Mouse (Mus musculus): ENCODE results near the gene Tmprss15.

Gene Tmprss15

DNA sequence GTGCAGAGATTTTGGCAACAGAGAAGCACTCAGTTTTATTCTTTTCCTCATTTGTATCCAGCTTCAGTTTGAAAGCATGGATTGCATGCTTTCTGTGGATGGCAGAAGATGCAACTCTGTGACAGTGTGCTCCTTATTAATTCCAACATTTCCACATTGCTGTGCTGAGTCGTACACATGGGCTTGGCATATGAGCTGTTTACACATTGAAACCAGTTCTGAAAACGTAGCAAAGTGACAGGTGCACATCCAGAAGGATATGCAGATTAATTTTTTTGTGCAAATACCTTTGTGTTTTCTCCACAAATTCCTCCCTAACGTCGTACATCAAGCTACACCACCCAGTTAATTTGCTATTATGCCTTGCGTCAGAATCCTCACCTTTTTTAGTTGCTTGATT lies 168.3 kb downstream of the Tmprss15 start:
- no peak for DNase-seq (ENCODE audit: low read depth, low spot score)

Measured in WW6 (cell line).